Mouse (Mus musculus) retina, postnatal 1 day (tissue): Measurements from ENCODE around the gene Esr1.
"Not testable (repeated sequence)": the region's sequence is repeated elsewhere in the genome, so short reads cannot be mapped to it uniquely, and the experiment has no call there.

Experiments used
- DNase-seq: peaks from one replicate; pipeline ENCODE4 v3.0.0-alpha.2; 2012

Gene Esr1

GRCm38 (mm10) chr10:4611386-4612155 lies at the start of gene Esr1:
Esr1 (plus strand) TSS chr10:4611593.
- no peak for DNase-seq

- DNase-seq, result no peak
These were observed 46.2 kb upstream of the Esr1 start for GRCm38 (mm10) chr10:4565148-4565547.

DNA sequence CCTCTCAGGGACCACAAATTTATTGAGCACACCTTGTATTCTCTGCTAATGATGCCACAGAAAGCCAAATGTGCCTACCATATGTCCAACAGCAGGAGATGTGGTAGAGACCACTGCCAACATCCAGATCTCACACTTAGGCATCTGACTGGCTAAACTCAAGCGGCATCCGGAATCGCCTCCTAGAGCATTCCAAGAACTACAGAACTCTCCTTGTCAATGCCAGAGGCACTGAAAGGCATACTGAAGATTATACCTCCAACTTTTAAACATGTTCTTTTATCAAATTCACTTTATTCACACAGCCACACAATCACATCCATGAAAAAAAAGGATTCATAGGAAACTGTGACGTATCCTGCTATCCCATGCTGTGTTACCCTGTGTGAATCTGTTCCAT lies 40.6 kb upstream of the Esr1 start:
- DNase-seq, result no peak

DNA sequence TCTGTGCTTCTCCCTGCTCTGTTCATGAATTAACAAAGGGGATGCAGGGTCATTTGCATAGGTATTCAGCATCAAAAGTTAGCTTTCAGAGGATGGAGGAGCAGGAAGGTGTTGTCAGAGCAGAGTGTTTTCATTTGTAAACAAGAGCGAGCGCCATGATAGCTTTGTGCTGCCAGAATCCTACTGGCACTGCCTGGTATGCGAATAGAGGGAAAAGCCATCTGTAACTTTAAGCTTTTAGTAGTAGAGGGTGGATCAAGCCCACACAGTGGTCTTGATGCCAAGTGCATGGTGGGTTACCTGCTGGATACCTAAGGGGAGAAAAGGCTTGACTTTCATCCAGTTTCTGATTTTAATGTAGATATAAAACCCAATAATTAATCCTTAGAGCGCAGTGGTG lies 40.1 kb upstream of the Esr1 start:
- DNase-seq, result no peak

DNA sequence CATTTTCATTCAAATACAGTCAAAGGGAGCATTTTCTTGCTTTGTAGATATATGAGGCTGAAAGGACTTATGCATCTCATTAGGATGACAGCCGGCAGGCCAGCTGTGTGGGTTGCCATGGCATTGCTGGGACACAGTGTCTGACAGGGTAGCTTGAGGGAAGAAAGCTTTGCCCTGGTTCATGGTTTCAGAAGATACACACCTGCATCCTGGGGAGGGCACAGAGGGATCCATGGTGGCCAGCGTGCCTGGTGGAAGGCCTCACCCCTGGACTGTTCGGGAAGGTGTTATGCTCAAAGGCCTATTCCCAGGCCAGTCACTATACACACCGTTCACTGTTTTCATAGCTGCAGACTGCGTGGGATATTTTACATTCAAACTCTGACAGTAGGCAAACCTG lies 29.5 kb upstream of the Esr1 start:
- DNase-seq, result peak; percentile 16

GRCm38 (mm10) chr10:4586691-4587090 lies 24.7 kb upstream of the Esr1 start:
- no peak for DNase-seq

DNA sequence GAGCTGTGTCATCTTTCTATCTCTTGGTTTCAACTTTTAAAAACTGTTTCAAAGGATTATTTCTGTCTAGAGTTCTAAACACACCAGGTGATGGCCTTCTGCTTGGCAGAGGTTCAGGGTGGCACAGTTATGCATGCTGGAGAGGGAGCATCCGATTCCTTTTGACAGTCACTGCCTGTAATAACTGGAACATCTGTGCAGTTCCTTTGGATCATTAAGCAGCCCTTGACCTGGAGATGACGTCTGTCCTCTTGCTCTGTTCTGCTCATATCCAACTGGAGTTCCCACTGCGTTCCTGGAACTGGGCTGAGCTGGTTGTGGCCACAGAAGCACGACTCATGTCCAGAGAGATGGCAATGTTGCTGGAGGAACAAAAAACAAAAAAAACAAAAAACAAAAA lies 21.8 kb upstream of the Esr1 start:
- DNase-seq, result no peak

- no peak for DNase-seq
These were observed 20.4 kb upstream of the Esr1 start for GRCm38 (mm10) chr10:4590956-4591355.

DNA sequence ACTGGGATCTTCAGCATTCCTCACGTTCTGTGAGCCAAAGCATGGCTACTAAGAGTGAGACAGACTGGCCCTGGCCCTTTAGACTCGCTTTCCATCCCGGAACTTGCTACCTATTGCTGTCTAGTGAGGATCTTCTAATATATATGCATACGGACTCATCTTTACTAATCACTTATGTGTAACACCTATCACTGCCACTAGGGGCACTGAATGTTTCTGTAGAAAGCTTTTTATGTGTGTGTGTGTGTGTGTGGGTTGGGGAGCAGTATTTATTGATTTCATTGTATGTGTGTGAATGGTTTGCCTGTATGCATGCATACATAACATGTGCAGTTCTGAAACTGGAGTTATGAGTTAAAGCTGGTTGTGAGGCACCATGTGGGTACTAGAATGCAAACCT lies 17.6 kb upstream of the Esr1 start:
- peak; percentile 41 for DNase-seq

GRCm38 (mm10) chr10:4597211-4597610 lies 14.2 kb upstream of the Esr1 start:
- DNase-seq, result no peak

DNA sequence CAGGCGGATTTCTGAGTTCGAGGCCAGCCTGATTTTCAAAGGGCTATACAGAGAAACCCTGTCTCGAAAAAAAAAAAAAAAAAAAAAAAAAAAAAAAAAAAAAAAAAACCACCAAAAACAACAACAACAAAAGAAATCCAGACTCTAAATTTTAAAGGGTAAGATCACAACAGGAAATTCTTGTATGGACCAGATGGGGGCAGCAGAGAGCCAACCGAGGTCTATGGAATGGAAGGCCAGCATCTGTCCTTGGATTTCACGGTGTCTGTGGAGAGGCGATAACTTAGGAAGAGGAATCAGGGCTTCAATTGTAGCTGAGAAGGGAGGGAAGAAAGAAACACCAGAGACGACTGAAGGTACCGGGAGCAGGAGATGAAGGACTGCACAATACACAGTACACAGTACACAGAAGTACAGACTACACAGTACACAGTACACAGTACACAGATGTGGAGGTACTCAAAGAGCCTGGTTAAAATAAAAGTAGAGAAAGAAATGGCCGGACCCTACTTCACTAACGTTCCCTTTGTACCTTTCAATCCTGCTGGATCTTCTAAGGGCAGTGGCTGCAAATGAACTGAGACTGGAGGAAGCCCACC lies 13.1 kb upstream of the Esr1 start:
- peak; percentile 62 for DNase-seq

DNA sequence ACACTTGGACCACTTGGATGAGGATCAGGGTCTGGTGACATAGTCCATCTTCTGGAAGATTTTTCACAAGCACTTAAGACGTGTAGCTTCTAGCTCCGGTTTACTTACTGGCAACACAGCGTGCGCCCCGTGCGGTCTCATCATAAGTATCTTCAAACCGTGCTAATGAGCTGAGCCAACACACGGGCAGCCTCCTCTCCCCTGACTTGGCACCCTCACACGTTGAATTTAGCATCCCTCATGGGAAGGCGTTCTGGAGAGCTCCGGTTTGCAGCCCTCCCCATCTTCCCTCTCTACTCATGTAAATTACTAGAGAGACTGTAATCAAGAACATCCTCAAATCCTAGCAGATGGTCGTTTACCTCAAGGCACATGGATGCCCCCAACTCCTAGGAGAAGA lies 12.5 kb upstream of the Esr1 start:
- no peak for DNase-seq

- no peak for DNase-seq
These were observed 11.8 kb upstream of the Esr1 start for GRCm38 (mm10) chr10:4599591-4599990.

- DNase-seq, result no peak
These were observed 10.5 kb upstream of the Esr1 start for GRCm38 (mm10) chr10:4600796-4601474.

- not testable (repeated sequence) for DNase-seq
These were observed 9.8 kb upstream of the Esr1 start for GRCm38 (mm10) chr10:4601612-4602011.

GRCm38 (mm10) chr10:4602466-4602865 lies 8.9 kb upstream of the Esr1 start:
- DNase-seq, result no peak

DNA sequence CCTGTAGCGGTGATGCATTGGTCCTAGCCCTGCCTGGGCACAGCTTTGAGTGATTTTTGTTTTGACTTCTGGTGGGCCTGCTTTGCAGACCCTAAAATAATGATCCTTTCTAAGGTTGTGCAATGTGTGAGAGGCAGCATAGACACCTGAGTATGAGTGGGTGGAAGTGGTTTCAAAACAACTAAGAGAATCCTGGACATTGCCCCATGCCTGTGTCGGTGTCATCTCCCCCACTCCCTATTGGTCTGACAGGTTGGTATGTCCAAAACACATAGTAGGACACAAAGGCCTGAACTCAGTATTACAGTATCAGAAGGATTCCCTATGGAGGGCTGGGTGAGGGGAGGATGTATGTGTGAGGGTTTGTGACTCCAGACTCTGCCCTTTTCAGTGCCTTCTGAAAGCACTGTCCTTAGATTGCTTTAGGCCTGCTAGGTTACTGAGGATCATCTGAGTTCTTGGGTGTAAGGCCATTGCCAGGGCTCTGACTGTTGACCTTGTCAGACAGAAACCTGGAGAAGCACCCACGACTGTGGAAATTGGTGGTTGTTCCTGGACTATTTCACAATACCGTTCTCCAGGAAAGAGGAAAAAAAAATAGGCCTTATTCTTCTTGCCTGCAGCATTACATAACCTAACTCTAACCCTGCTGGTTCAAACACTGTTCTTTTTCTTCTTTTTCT lies 6.7 kb upstream of the Esr1 start:
- no peak for DNase-seq

- no peak for DNase-seq
These were observed 1.2 kb upstream of the Esr1 start for GRCm38 (mm10) chr10:4610234-4610633.

GRCm38 (mm10) chr10:4612313-4613036 lies 1.1 kb downstream of the Esr1 start:
- DNase-seq, result no peak

- no peak for DNase-seq
These were observed 6.6 kb downstream of the Esr1 start for GRCm38 (mm10) chr10:4618026-4618425.

DNA sequence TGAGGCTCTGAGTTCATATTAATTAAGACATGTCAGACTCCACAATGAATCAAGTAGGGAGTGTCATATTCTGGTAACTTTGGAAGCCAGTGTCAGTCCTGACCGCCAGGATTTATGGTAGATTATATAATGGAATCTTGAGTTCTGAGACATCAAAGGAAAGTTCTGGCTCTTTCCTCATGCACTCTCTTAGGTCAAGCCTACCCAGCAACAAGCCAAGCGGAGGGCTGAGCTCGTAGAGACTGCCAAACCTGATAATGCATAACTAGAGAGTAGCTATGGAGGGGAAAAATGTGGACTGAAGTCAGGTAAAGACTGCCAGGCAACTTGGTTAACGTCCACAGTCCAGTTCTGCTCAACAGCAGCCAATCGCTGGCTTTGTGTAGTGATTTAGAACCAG lies 7.3 kb downstream of the Esr1 start:
- no peak for DNase-seq

DNA sequence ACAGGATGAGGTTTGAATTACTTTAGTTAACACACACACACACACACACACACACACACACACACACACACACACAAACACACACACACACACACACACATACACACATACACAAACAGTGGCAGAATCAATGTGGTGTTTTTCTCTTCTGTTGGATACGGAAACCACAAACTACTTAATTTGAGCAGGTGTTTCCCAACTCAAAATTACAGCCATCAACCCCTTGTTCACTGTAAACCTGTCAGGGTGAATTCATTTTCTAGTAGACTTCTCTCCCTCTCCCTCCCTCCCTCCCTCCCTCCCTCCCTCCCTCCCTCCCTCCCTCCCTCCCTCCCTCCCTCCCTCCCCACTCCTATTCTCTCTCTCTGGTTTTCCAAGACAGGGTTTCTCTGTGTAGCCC lies 8.0 kb downstream of the Esr1 start:
- not testable (repeated sequence) for DNase-seq
